Mouse (Mus musculus): ENCODE data around the gene Atxn2. TPM values are rescaled to one million over a fixed set of nuclear protein-coding genes. Genes with fewer than 3 reads are reported as not detected.

The Atxn2 gene
- polyA plus RNA-seq, 1 experiment from 2014 or later = 31.6 TPM

- H3K27me3 ChIP-seq (ENCODE audit: insufficient read depth, low read length) = no peaks in the 10 kb centered on the region
- H3K9ac ChIP-seq (replicated peaks) = no peak overlapping the region
- H3K4me1 ChIP-seq (ENCODE audit: insufficient read depth) = peaks cover 12% of the 10 kb centered on the region; the same call in 1 of the 2 replicates
- no peak overlapping the region for H3K4me3 ChIP-seq (ENCODE audit: low read depth, low read length)
- WGBS (ENCODE audit: insufficient replicate concordance) = 45% methylated on average over 2 of the region's 2 CpGs
- H3K36me3 ChIP-seq (replicated peaks; ENCODE audit: insufficient read depth, low read length) = peaks cover 65% of the 10 kb centered on the region
- H3K4me2 ChIP-seq (ENCODE audit: low read depth, low read length) = no peak overlapping the region
- ATAC-seq (no peak), DNase-seq (no peak)
- H3K27ac ChIP-seq (ENCODE audit: low read depth) = no peak overlapping the region
- no peaks in the 10 kb centered on the region for H3K9me3 ChIP-seq (ENCODE audit: low read length)
- TF ChIP-seq CTCF (IDR thresholded peaks at IDR 0.05; ENCODE audit: low read depth) (no peak), EP300 (IDR thresholded peaks at IDR 0.05; ENCODE audit: low read depth) (no peak)
Observed at GRCm38 (mm10) chr5:121820161-121820560, 109.0 kb downstream of the Atxn2 start.

GRCm38 (mm10) chr5:121820657-121821056 is 109.5 kb downstream of the Atxn2 start:
- no peak overlapping the region for H3K4me3 ChIP-seq (ENCODE audit: low read depth, low read length)
- no peak for TF ChIP-seq CTCF (IDR thresholded peaks at IDR 0.05; ENCODE audit: low read depth)
- TF ChIP-seq EP300 (IDR thresholded peaks at IDR 0.05; ENCODE audit: low read depth) = no peak
- no peak overlapping the region for H3K9ac ChIP-seq (replicated peaks)
- 51% methylated on average over 3 of the region's 3 CpGs for WGBS (ENCODE audit: insufficient replicate concordance)
- H3K4me2 ChIP-seq (ENCODE audit: low read depth, low read length) = no peak overlapping the region
- DNase-seq (no peak), ATAC-seq (no peak)
- peaks cover 12% of the 10 kb centered on the region; the same call in 1 of the 2 replicates for H3K4me1 ChIP-seq (ENCODE audit: insufficient read depth)
- no peak overlapping the region for H3K27ac ChIP-seq (ENCODE audit: low read depth)
- H3K27me3 ChIP-seq (ENCODE audit: insufficient read depth, low read length) = no peaks in the 10 kb centered on the region
- H3K36me3 ChIP-seq (replicated peaks; ENCODE audit: insufficient read depth, low read length) = peaks cover 64% of the 10 kb centered on the region
- no peaks in the 10 kb centered on the region for H3K9me3 ChIP-seq (ENCODE audit: low read length)

- Histone ChIP-seq H3K4me3 (ENCODE audit: low read depth, low read length) (no peak overlapping the region), H3K27me3 (ENCODE audit: insufficient read depth, low read length) (no peaks in the 10 kb centered on the region), H3K36me3 (replicated peaks; ENCODE audit: insufficient read depth, low read length) (peaks cover 59% of the 10 kb centered on the region), H3K4me2 (ENCODE audit: low read depth, low read length) (no peak overlapping the region), H3K9ac (replicated peaks) (no peak overlapping the region), H3K4me1 (ENCODE audit: insufficient read depth) (peaks cover 12% of the 10 kb centered on the region; the same call in 1 of the 2 replicates), H3K27ac (ENCODE audit: low read depth) (no peak overlapping the region), H3K9me3 (ENCODE audit: low read length) (no peaks in the 10 kb centered on the region)
- DNase-seq (no peak), ATAC-seq (no peak)
- TF ChIP-seq CTCF (IDR thresholded peaks at IDR 0.05; ENCODE audit: low read depth) = no peak
- no peak for TF ChIP-seq EP300 (IDR thresholded peaks at IDR 0.05; ENCODE audit: low read depth)
- WGBS (ENCODE audit: insufficient replicate concordance) = 78% methylated on average over 5 of the region's 5 CpGs
Observed at GRCm38 (mm10) chr5:121821116-121821515, 110.0 kb downstream of the Atxn2 start.

- WGBS (ENCODE audit: insufficient replicate concordance) = 64% methylated on average over 5 of the region's 5 CpGs
Observed at GRCm38 (mm10) chr5:121821552-121821951, 110.4 kb downstream of the Atxn2 start.

GRCm38 (mm10) chr5:121822786-121823505 is 111.8 kb downstream of the Atxn2 start:
- no peak overlapping the region for H3K27ac ChIP-seq (ENCODE audit: low read depth)

More at GRCm38 (mm10) chr5:121821552-121821951, 110.4 kb downstream of the Atxn2 start:
- H3K4me3 ChIP-seq (ENCODE audit: low read depth, low read length) = no peak overlapping the region
- no peak overlapping the region for H3K4me2 ChIP-seq (ENCODE audit: low read depth, low read length)
- no peaks in the 10 kb centered on the region for H3K27me3 ChIP-seq (ENCODE audit: insufficient read depth, low read length)
- no peak for TF ChIP-seq CTCF (IDR thresholded peaks at IDR 0.05; ENCODE audit: low read depth)
- no peak for TF ChIP-seq EP300 (IDR thresholded peaks at IDR 0.05; ENCODE audit: low read depth)
- no peak overlapping the region for H3K27ac ChIP-seq (ENCODE audit: low read depth)
- peaks cover 12% of the 10 kb centered on the region; the same call in 1 of the 2 replicates for H3K4me1 ChIP-seq (ENCODE audit: insufficient read depth)
- DNase-seq (no peak), ATAC-seq (peak; percentile 34; the same call in 1 of the 2 replicates)
- H3K36me3 ChIP-seq (replicated peaks; ENCODE audit: insufficient read depth, low read length) = peaks cover 59% of the 10 kb centered on the region
- no peaks in the 10 kb centered on the region for H3K9me3 ChIP-seq (ENCODE audit: low read length)
- no peak overlapping the region for H3K9ac ChIP-seq (replicated peaks)

GRCm38 (mm10) chr5:121823668-121824067 is 112.5 kb downstream of the Atxn2 start:
- 100% methylated on average over 1 of the region's 1 CpGs for WGBS (ENCODE audit: insufficient replicate concordance)
- Histone ChIP-seq H3K27me3 (ENCODE audit: insufficient read depth, low read length) (no peaks in the 10 kb centered on the region), H3K9ac (replicated peaks) (no peak overlapping the region; the same call in 1 of the 2 replicates), H3K36me3 (replicated peaks; ENCODE audit: insufficient read depth, low read length) (peaks cover 58% of the 10 kb centered on the region), H3K9me3 (ENCODE audit: low read length) (no peaks in the 10 kb centered on the region), H3K4me1 (ENCODE audit: insufficient read depth) (peaks cover 15% of the 10 kb centered on the region), H3K4me2 (ENCODE audit: low read depth, low read length) (no peak overlapping the region), H3K27ac (ENCODE audit: low read depth) (no peak overlapping the region), H3K4me3 (ENCODE audit: low read depth, low read length) (no peak overlapping the region)
- TF ChIP-seq CTCF (IDR thresholded peaks at IDR 0.05; ENCODE audit: low read depth) (no peak), EP300 (IDR thresholded peaks at IDR 0.05; ENCODE audit: low read depth) (no peak)
- ATAC-seq (no peak), DNase-seq (no peak)

More at GRCm38 (mm10) chr5:121822786-121823505, 111.8 kb downstream of the Atxn2 start:
- no peak for DNase-seq
- Histone ChIP-seq H3K9me3 (ENCODE audit: low read length) (no peaks in the 10 kb centered on the region), H3K36me3 (replicated peaks; ENCODE audit: insufficient read depth, low read length) (peaks cover 58% of the 10 kb centered on the region), H3K4me2 (ENCODE audit: low read depth, low read length) (no peak overlapping the region), H3K4me1 (ENCODE audit: insufficient read depth) (peaks cover 12% of the 10 kb centered on the region; the same call in 1 of the 2 replicates), H3K4me3 (ENCODE audit: low read depth, low read length) (no peak overlapping the region), H3K27me3 (ENCODE audit: insufficient read depth, low read length) (no peaks in the 10 kb centered on the region), H3K9ac (replicated peaks) (no peak overlapping the region)
- ATAC-seq = no peak
- WGBS (ENCODE audit: insufficient replicate concordance) = 73% methylated on average over 7 of the region's 7 CpGs
- TF ChIP-seq EP300 (IDR thresholded peaks at IDR 0.05; ENCODE audit: low read depth) = no peak
- no peak for TF ChIP-seq CTCF (IDR thresholded peaks at IDR 0.05; ENCODE audit: low read depth)

All from liver, postnatal 0 days (tissue).